Mouse (Mus musculus) macrophage (primary cell): ENCODE data around the gene Lrch3. TPM values are rescaled to one million over a fixed set of nuclear protein-coding genes. Genes with fewer than 3 reads are reported as not detected.
"Not testable (repeated sequence)": the region's sequence is repeated elsewhere in the genome, so short reads cannot be mapped to it uniquely, and the experiment has no call there.

Source experiments
- H3K27ac ChIP-seq: fragments of 350-480 bp; formaldehyde crosslinking; 2 replicates; pipeline ENCODE4 v1.9.0; 2021
- H3K36me3 ChIP-seq: fragments of 350-480 bp; formaldehyde crosslinking; 2 replicates; pipeline ENCODE4 v1.9.0; 2021; ENCODE audit errors: inconsistent target
- H3K4me3 ChIP-seq: fragments of 350-480 bp; formaldehyde crosslinking; 2 replicates; pipeline ENCODE4 v1.9.0; 2021; ENCODE audit errors: inconsistent target
- H3K79me2 ChIP-seq: fragments of 350-480 bp; formaldehyde crosslinking; 2 replicates; pipeline ENCODE4 v1.9.0; 2021; ENCODE audit errors: inconsistent target
- WGBS: methylation state at CpG from one replicate; pipeline ENCODE4 v1.1.7; 2026; ENCODE audit warnings: inconsistent platforms; ENCODE audit not compliant: missing documents; 5-methylcytosine and 5-hydroxymethylcytosine counted together
- polyA plus RNA-seq: library from polyadenylated mRNA; stranded (reverse); fragments of 250-400 nt; gene quantifications from 3 replicates; pipeline ENCODE4 v1.2.4, GENCODE M21; 2018; ENCODE audit warnings: inconsistent platforms

The Lrch3 gene
- polyA plus RNA-seq, 1 experiment from 2014 or later = 24.7 TPM

- 93% methylated on average over 5 of the region's 7 CpGs for WGBS
- Histone ChIP-seq H3K4me3 (no peak overlapping the region), H3K27ac (no peak overlapping the region), H3K79me2 (peaks cover 9% of the 10 kb centered on the region), H3K36me3 (peaks cover 33% of the 10 kb centered on the region; the same call in 1 of the 2 replicates)
Observed at GRCm38 (mm10) chr16:32887996-32888395, 25.9 kb upstream of the Lrch3 start.

GRCm38 (mm10) chr16:32889881-32890280, 24.0 kb upstream of the Lrch3 start:
- 80% methylated on average over 2 of the region's 2 CpGs for WGBS
- no peaks in the 10 kb centered on the region for H3K79me2 ChIP-seq
- no peak overlapping the region for H3K27ac ChIP-seq
- peaks cover 37% of the 10 kb centered on the region; the same call in 1 of the 2 replicates for H3K36me3 ChIP-seq
- no peak overlapping the region for H3K4me3 ChIP-seq

- H3K27ac ChIP-seq = no peak overlapping the region
- H3K36me3 ChIP-seq = peaks cover 54% of the 10 kb centered on the region
- no peak overlapping the region for H3K4me3 ChIP-seq
- no peaks in the 10 kb centered on the region for H3K79me2 ChIP-seq
Observed at GRCm38 (mm10) chr16:32896126-32896525, 17.8 kb upstream of the Lrch3 start.

GRCm38 (mm10) chr16:32901360-32902050, 12.4 kb upstream of the Lrch3 start:
- H3K36me3 ChIP-seq = peaks cover 22% of the 10 kb centered on the region

GRCm38 (mm10) chr16:32902051-32902428, 11.9 kb upstream of the Lrch3 start:
- WGBS = 78% methylated on average over 3 of the region's 3 CpGs
- H3K4me3 ChIP-seq = no peak overlapping the region
- no peaks in the 10 kb centered on the region for H3K79me2 ChIP-seq
- no peak overlapping the region for H3K27ac ChIP-seq
- H3K36me3 ChIP-seq = peaks cover 26% of the 10 kb centered on the region

More at GRCm38 (mm10) chr16:32901360-32902050, 12.4 kb upstream of the Lrch3 start:
- 89% methylated on average over 2 of the region's 2 CpGs for WGBS
- no peaks in the 10 kb centered on the region for H3K79me2 ChIP-seq
- H3K27ac ChIP-seq = no peak overlapping the region
- no peak overlapping the region for H3K4me3 ChIP-seq

GRCm38 (mm10) chr16:32906186-32906585, 7.7 kb upstream of the Lrch3 start:
- H3K79me2 ChIP-seq = no peaks in the 10 kb centered on the region
- H3K27ac ChIP-seq = no peak overlapping the region
- H3K36me3 ChIP-seq = 0 out of 2 replicates have a peak, but pooled peaks cover 10% of the 10 kb centered on the region
- H3K4me3 ChIP-seq = no peak overlapping the region
- WGBS = 90% methylated on average over 2 of the region's 2 CpGs

GRCm38 (mm10) chr16:32906727-32907126, 7.2 kb upstream of the Lrch3 start:
- 0 out of 2 replicates have a peak, but pooled peaks cover 10% of the 10 kb centered on the region for H3K36me3 ChIP-seq

GRCm38 (mm10) chr16:32913212-32913611, 688 bp upstream of the Lrch3 start:
- H3K4me3 ChIP-seq = no peak overlapping the region; the same call in 1 of the 2 replicates
- no peaks in the 10 kb centered on the region for H3K36me3 ChIP-seq
- H3K79me2 ChIP-seq = peaks cover 39% of the 10 kb centered on the region
- H3K27ac ChIP-seq = no peak overlapping the region
- WGBS = 47% methylated on average over 7 of the region's 7 CpGs

More at GRCm38 (mm10) chr16:32906727-32907126, 7.2 kb upstream of the Lrch3 start:
- WGBS = 89% methylated on average over 8 of the region's 8 CpGs
- Histone ChIP-seq H3K79me2 (no peaks in the 10 kb centered on the region), H3K4me3 (no peak overlapping the region), H3K27ac (no peak overlapping the region)

- Histone ChIP-seq H3K27ac (no peak overlapping the region), H3K36me3 (no peaks in the 10 kb centered on the region), H3K79me2 (peaks cover 62% of the 10 kb centered on the region), H3K4me3 (peak overlapping the region; percentile 90)
- 84% methylated on average over 9 of the region's 9 CpGs for WGBS
Observed at GRCm38 (mm10) chr16:32915292-32916068, 1.6 kb downstream of the Lrch3 start.

- H3K36me3 ChIP-seq, H3K27ac ChIP-seq, H3K4me3 ChIP-seq: not testable (repeated sequence)
- over 99% methylated on average over 9 of the region's 9 CpGs for WGBS
- peaks cover 92% of the 10 kb centered on the region for H3K79me2 ChIP-seq
Observed at GRCm38 (mm10) chr16:32926629-32927028, 12.7 kb downstream of the Lrch3 start.

- 97% methylated on average over 8 of the region's 8 CpGs for WGBS
- H3K27ac ChIP-seq = no peak overlapping the region
- peaks cover 6% of the 10 kb centered on the region; the same call in 1 of the 2 replicates for H3K36me3 ChIP-seq
- H3K4me3 ChIP-seq = no peak overlapping the region
- peaks cover 92% of the 10 kb centered on the region for H3K79me2 ChIP-seq
Observed at GRCm38 (mm10) chr16:32927044-32927443, 13.1 kb downstream of the Lrch3 start.

GRCm38 (mm10) chr16:32929918-32930317, 16.0 kb downstream of the Lrch3 start:
- no peak overlapping the region for H3K27ac ChIP-seq
- H3K36me3 ChIP-seq = peaks cover 6% of the 10 kb centered on the region; the same call in 1 of the 2 replicates
- 95% methylated on average over 2 of the region's 2 CpGs for WGBS
- H3K79me2 ChIP-seq = peaks cover 98% of the 10 kb centered on the region
- no peak overlapping the region for H3K4me3 ChIP-seq

- Histone ChIP-seq H3K36me3 (no peaks in the 10 kb centered on the region), H3K79me2 (peaks cover 99% of the 10 kb centered on the region), H3K27ac (no peak overlapping the region), H3K4me3 (no peak overlapping the region)
- WGBS = 100% methylated on average over 2 of the region's 2 CpGs
Observed at GRCm38 (mm10) chr16:32934470-32934869, 20.6 kb downstream of the Lrch3 start.

- Histone ChIP-seq H3K79me2 (peaks cover 99% of the 10 kb centered on the region), H3K27ac (no peak overlapping the region), H3K4me3 (no peak overlapping the region), H3K36me3 (no peaks in the 10 kb centered on the region)
- WGBS = 100% methylated on average over 1 of the region's 1 CpGs
Observed at GRCm38 (mm10) chr16:32935088-32935487, 21.2 kb downstream of the Lrch3 start.

- no peak overlapping the region for H3K4me3 ChIP-seq
- H3K36me3 ChIP-seq = no peaks in the 10 kb centered on the region
- peaks cover 99% of the 10 kb centered on the region for H3K79me2 ChIP-seq
- no peak overlapping the region for H3K27ac ChIP-seq
- 84% methylated on average over 2 of the region's 2 CpGs for WGBS
Observed at GRCm38 (mm10) chr16:32937358-32937757, 23.5 kb downstream of the Lrch3 start.
